In the genomic region with DNA sequence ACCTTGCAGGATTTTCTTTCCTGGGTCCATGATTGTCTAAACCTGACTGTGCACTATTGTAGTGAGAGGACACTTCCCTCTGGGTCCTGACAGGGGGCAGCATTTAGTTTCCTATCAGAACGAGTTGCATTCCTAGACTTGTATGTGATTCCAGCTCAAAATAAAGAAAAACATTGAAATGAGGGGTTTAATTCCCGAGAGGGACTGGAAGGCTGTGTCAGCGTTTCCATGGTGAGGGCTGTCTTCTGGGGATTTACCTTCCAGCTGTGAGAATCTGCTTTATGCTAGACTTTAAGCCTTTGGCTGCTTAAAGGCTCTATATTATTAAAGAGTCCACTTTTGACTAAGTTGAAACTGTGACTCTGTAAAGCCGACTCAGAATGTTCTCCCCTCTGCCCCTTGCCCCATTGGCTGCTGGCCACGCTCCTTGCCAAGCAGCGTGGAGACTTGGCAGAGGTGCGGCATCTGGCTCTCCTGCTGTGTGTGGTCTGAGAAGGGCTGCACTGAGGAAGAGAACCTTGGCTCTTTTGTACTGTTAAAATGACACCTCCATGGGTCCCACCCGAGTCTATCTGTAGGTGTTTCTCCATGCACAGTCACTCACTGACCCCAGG, we compare ENCODE assay signal across 8 mouse cellular contexts. TPM values are rescaled to one million over a fixed set of nuclear protein-coding genes. Genes with fewer than 3 reads are reported as not detected.
DNase-seq lines count a peak whose midpoint lies in the region; ATAC-seq and TF ChIP-seq lines count a peak whose summit lies in the region.

No protein-coding gene starts in this region.

- no peaks in the 10 kb centered on the region for H3K9me3 ChIP-seq in embryonic facial prominence, embryonic 13.5 days
- no peaks in the 10 kb centered on the region for H3K9me3 ChIP-seq in heart, embryonic 13.5 days
- no peaks in the 10 kb centered on the region for H3K9me3 ChIP-seq in kidney, postnatal 0 days (replicated peaks; ENCODE audit: low read length)

- 9% methylated on average over 8 of the region's 8 CpGs for WGBS in embryonic facial prominence, embryonic 13.5 days
- 18% methylated on average over 8 of the region's 8 CpGs for WGBS in heart, embryonic 13.5 days
- WGBS in kidney, postnatal 0 days = 6% methylated on average over 8 of the region's 8 CpGs

- TF ChIP-seq CTCF in kidney, postnatal 0 days (IDR thresholded peaks at IDR 0.05; ENCODE audit: low read depth) = peak; percentile 89

- H3K4me1 ChIP-seq in embryonic facial prominence, embryonic 13.5 days = peaks cover 10% of the 10 kb centered on the region
- peaks cover 23% of the 10 kb centered on the region for H3K4me1 ChIP-seq in heart, embryonic 13.5 days
- no peaks in the 10 kb centered on the region; the same call in 1 of the 2 replicates for H3K4me1 ChIP-seq in kidney, postnatal 0 days (replicated peaks; ENCODE audit: insufficient read depth, low read length)

- H3K4me3 ChIP-seq in embryonic facial prominence, embryonic 13.5 days = no peak overlapping the region
- H3K4me3 ChIP-seq in heart, embryonic 13.5 days = no peak overlapping the region
- H3K4me3 ChIP-seq in kidney, postnatal 0 days (replicated peaks; ENCODE audit: low read depth, low read length) = no peak overlapping the region

- no peak overlapping the region for H3K9ac ChIP-seq in embryonic facial prominence, embryonic 13.5 days
- H3K9ac ChIP-seq in heart, embryonic 13.5 days = peak overlapping the region; percentile 5; the same call in 1 of the 2 replicates
- no peak overlapping the region for H3K9ac ChIP-seq in kidney, postnatal 0 days (ENCODE audit: low read depth, low read length)

- no peaks in the 10 kb centered on the region for H3K27me3 ChIP-seq in embryonic facial prominence, embryonic 13.5 days
- H3K27me3 ChIP-seq in heart, embryonic 13.5 days (replicated peaks) = no peaks in the 10 kb centered on the region
- no peaks in the 10 kb centered on the region for H3K27me3 ChIP-seq in kidney, postnatal 0 days (ENCODE audit: insufficient read depth, low read length)
- H3K27me3 ChIP-seq in splenic B cell, adult 2 months (ENCODE audit: control insufficient read depth, insufficient read depth, low read length, poor library complexity, severe bottlenecking) = no peaks in the 10 kb centered on the region

- peak overlapping the region; percentile 16 for H3K4me2 ChIP-seq in embryonic facial prominence, embryonic 13.5 days
- H3K4me2 ChIP-seq in heart, embryonic 13.5 days = 0 out of 2 replicates have a peak overlapping the region, but pooled peaks have one; percentile 7
- H3K4me2 ChIP-seq in kidney, postnatal 0 days (ENCODE audit: low read length) = no peak overlapping the region

- H3K36me3 ChIP-seq in embryonic facial prominence, embryonic 13.5 days = no peaks in the 10 kb centered on the region
- no peaks in the 10 kb centered on the region for H3K36me3 ChIP-seq in heart, embryonic 13.5 days
- H3K36me3 ChIP-seq in kidney, postnatal 0 days (ENCODE audit: insufficient read depth, low read length) = no peaks in the 10 kb centered on the region
- no peaks in the 10 kb centered on the region for H3K36me3 ChIP-seq in splenic B cell, adult 2 months (ENCODE audit: control insufficient read depth, insufficient read depth, low read length, poor library complexity, severe bottlenecking)

- peak; percentile 70 to 90 for DNase-seq in adrenal gland, adult (ENCODE audit: inconsistent age in 2 of 2, low spot score in 1 of 2)
- DNase-seq in adrenal gland, adult 8-10 months = no peak
- peak; percentile 82 for DNase-seq in adrenal gland, postnatal 14 days
- peak; percentile 94 for DNase-seq in kidney, postnatal 0 days (ENCODE audit: low spot score)
- DNase-seq in lung, postnatal 4 days = peak; percentile 65 to 77
- DNase-seq in splenic B cell, adult 2 months (ENCODE audit: low read depth, low spot score) = peak; percentile 40

- no peak for ATAC-seq in embryonic facial prominence, embryonic 13.5 days (ENCODE audit: insufficient number of reproducible peaks, insufficient read depth, low FRiP score, low TSS enrichment, low read depth)
- no peak for ATAC-seq in heart, embryonic 13.5 days (ENCODE audit: extremely low read depth, insufficient number of reproducible peaks, low FRiP score, low TSS enrichment)
- ATAC-seq in kidney, postnatal 0 days (replicated peaks; ENCODE audit: low FRiP score, low read depth) = peak; percentile 38; the same call in 1 of the 2 replicates

- H3K27ac ChIP-seq in embryonic facial prominence, embryonic 13.5 days = 0 out of 2 replicates have a peak overlapping the region, but pooled peaks have one; percentile 18
- no peak overlapping the region for H3K27ac ChIP-seq in heart, embryonic 13.5 days (replicated peaks)
- 0 out of 2 replicates have a peak overlapping the region, but pooled peaks have one; percentile 37 for H3K27ac ChIP-seq in kidney, postnatal 0 days

RNA-seq across cellular contexts. Expression of gene Pomgnt2, which starts 22.0 kb away (rescaled TPM):
- 10 to 100 TPM; 21.3 to 31.3 (median 28.5) TPM for total RNA-seq in adrenal gland, adult 8-10 months (2022)
- 12.6 and 15.7 TPM in 2 replicates for total RNA-seq in adrenal gland, postnatal 14 days (2021)
- polyA plus RNA-seq in embryonic facial prominence, embryonic 13.5 days (2015; fragmentation: Nextera tagmentation; extraction: Ambion mirVana) = 15.1 and 16.9 TPM in 2 replicates
- polyA plus RNA-seq in heart, embryonic 13.5 days (2015; fragmentation: Nextera tagmentation; extraction: Ambion mirVana) = 11.7 and 12.4 TPM in 2 replicates
- polyA plus RNA-seq in kidney, postnatal 0 days (2015; fragmentation: Nextera tagmentation; extraction: Ambion mirVana) = 12.6 and 13.0 TPM in 2 replicates
